Mouse (Mus musculus): ENCODE measurements at regions not wholly inside any gene's neighbourhood (a gene's known extent, or its start where the extent isn't known, plus 50 kb on each side); places are given as distances from the start of the nearest gene placed in this dataset.
"Not testable (repeated sequence)": the region's sequence is repeated elsewhere in the genome, so short reads cannot be mapped to it uniquely, and the experiment has no call there.

DNA sequence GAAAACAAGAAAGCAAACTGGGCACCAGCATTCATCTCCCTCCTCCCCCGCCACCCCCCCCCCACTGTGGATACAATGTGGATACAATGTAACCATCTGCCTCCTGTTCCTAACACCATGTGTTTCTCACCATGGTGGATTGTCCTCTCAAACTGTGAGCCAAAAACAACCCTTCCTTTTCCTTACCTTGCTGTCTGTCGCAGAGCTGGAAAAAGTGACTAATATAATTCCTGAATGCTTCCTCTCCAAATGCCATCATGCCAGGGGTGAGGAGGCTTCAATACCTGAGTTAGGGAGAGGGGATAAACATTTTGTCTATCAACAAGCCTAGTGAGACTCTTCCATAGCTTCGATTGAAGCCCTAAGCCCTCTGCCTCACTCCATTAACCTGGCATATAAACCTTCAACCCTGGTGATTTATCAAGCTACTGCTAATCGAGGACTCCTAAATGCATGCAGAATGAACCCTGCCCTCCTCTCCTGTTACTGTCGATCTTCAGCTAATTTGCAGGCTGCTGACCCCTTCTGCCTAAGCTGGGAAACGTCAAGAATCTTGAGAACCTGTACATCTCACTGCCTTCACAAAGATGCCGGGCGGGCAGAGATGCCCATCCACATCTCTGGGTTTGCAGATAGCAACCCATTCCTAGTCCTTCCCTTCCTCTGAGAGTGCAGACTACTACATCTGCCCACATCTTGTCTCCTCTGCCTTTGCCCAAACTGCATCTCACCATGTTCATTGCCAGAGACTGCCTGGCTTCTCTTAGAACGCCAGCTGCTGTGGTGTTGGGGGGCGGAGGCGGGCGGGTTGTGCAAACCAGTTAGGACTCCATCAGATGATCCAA is 184.3 kb upstream of the Rpl38 start:
- H3K27ac ChIP-seq (ENCODE audit: insufficient read depth, low read length), result peak overlapping the region; percentile 99
- no peaks in the 10 kb centered on the region for H3K27me3 ChIP-seq (ENCODE audit: control insufficient read depth, insufficient read depth, low read length)
- WGBS, result 24% methylated on average over 12 of the region's 12 CpGs
- peaks cover 84% of the 10 kb centered on the region for H3K4me1 ChIP-seq (ENCODE audit: control insufficient read depth, insufficient read depth, low read length)
- no peak overlapping the region for H3K4me3 ChIP-seq (replicated peaks; ENCODE audit: insufficient read depth, low read depth, low read length)
- peak; percentile 70 to 92 for DNase-seq
- TF ChIP-seq POLR2A (IDR thresholded peaks at IDR 0.05; ENCODE audit: borderline replicate concordance, insufficient read depth, low read length), result peak; percentile 20; the same call in 1 of the 2 replicates
- no peak for TF ChIP-seq CTCF (IDR thresholded peaks at IDR 0.05; ENCODE audit: borderline replicate concordance, insufficient read depth, low read depth, low read length)

GRCm38 (mm10) chr11:114483350-114483749 is 185.0 kb upstream of the Rpl38 start:
- not testable (repeated sequence) for H3K27me3 ChIP-seq (ENCODE audit: control insufficient read depth, insufficient read depth, low read length); H3K4me3 ChIP-seq (replicated peaks; ENCODE audit: insufficient read depth, low read depth, low read length)
- H3K27ac ChIP-seq (ENCODE audit: insufficient read depth, low read length), result peak overlapping the region; percentile 95
- DNase-seq, result peak; percentile 54 to 58
- H3K4me1 ChIP-seq (ENCODE audit: control insufficient read depth, insufficient read depth, low read length), result peaks cover 82% of the 10 kb centered on the region
- WGBS, result 30% methylated on average over 7 of the region's 7 CpGs

DNA sequence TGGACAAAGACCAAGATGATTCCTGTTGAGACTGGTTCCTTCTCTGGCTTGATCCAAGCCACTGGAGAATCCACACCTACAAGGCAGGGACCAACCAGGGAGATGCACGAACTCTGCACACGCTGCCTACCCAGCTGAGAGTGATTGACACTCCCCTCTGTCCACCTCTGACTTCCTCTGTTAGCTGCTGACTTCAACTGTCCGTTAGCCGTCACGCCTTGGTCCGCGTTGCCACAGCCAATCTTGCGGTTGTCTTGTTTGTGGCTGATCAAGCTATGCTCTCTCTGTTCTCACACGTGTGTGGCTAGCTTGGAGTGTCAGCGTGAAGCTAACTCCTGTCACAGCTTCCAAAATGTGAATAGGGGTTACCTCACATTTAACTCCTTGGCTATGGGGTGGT is 186.3 kb upstream of the Rpl38 start:
- Histone ChIP-seq H3K27me3 (ENCODE audit: control insufficient read depth, insufficient read depth, low read length) (no peaks in the 10 kb centered on the region), H3K27ac (ENCODE audit: insufficient read depth, low read length) (peak overlapping the region; percentile 65), H3K4me1 (ENCODE audit: control insufficient read depth, insufficient read depth, low read length) (peaks cover 69% of the 10 kb centered on the region), H3K4me3 (replicated peaks; ENCODE audit: insufficient read depth, low read depth, low read length) (no peak overlapping the region)
- TF ChIP-seq POLR2A (IDR thresholded peaks at IDR 0.05; ENCODE audit: borderline replicate concordance, insufficient read depth, low read length) (no peak), CTCF (IDR thresholded peaks at IDR 0.05; ENCODE audit: borderline replicate concordance, insufficient read depth, low read depth, low read length) (no peak)
- peak in 1 of 2 experiments; percentile 45 for DNase-seq
- 77% methylated on average over 10 of the region's 10 CpGs for WGBS

DNA sequence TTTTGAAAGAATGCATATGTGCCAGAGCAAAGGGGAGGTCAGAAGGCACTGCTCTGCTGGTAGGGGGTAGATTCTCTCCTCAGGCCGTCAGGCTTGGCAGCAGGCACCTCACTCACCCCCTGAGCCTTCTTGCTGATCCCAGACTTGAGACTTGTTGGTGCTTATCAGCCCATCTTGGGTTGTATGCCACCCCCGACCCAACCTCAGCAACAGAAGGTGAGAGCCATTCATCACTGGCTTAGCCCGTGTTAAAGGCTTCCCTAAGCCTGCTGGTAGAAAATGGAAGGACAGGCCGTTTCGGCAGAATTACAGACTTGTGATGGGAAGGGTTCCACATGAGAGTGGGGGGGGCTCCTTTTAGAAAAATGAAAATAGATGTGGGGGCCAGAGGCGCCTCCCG is 187.3 kb upstream of the Rpl38 start:
- WGBS, result 43% methylated on average over 7 of the region's 7 CpGs
- H3K4me3 ChIP-seq (replicated peaks; ENCODE audit: insufficient read depth, low read depth, low read length), result no peak overlapping the region
- H3K27me3 ChIP-seq (ENCODE audit: control insufficient read depth, insufficient read depth, low read length), result no peaks in the 10 kb centered on the region
- peaks cover 59% of the 10 kb centered on the region for H3K4me1 ChIP-seq (ENCODE audit: control insufficient read depth, insufficient read depth, low read length)
- TF ChIP-seq POLR2A (IDR thresholded peaks at IDR 0.05; ENCODE audit: borderline replicate concordance, insufficient read depth, low read length) (no peak), CTCF (IDR thresholded peaks at IDR 0.05; ENCODE audit: borderline replicate concordance, insufficient read depth, low read depth, low read length) (peak; percentile 4; the same call in 1 of the 2 replicates)
- peak in 1 of 2 experiments; percentile 49 for DNase-seq
- H3K27ac ChIP-seq (ENCODE audit: insufficient read depth, low read length), result peak overlapping the region; percentile 91

DNA sequence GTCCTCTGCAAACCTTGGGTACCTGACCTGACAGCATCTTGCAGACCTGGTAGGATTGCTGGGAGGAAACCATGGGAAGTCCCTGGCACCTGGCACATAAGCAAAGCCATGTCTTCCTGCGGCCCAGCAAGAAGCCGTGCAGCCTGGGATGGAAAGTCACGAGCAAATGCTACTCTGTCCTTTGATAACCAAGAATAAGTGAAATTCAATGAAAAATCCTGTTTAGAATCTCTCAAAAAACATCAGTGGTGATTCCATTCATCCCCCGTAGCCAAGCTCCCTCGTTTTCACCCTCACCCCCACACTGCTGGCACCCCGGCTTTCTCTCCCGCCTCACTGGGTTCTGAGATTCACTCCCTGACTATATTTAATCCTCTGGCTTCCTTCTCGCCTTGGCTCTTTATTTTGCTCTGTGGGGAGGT is 188.2 kb upstream of the Rpl38 start:
- no peak for TF ChIP-seq POLR2A (IDR thresholded peaks at IDR 0.05; ENCODE audit: borderline replicate concordance, insufficient read depth, low read length)
- no peak for TF ChIP-seq CTCF (IDR thresholded peaks at IDR 0.05; ENCODE audit: borderline replicate concordance, insufficient read depth, low read depth, low read length)
- peak; percentile 72 to 79 for DNase-seq
- H3K27me3 ChIP-seq (ENCODE audit: control insufficient read depth, insufficient read depth, low read length), result no peaks in the 10 kb centered on the region
- peaks cover 50% of the 10 kb centered on the region for H3K4me1 ChIP-seq (ENCODE audit: control insufficient read depth, insufficient read depth, low read length)
- no peak overlapping the region for H3K4me3 ChIP-seq (replicated peaks; ENCODE audit: insufficient read depth, low read depth, low read length)
- H3K27ac ChIP-seq (ENCODE audit: insufficient read depth, low read length), result peak overlapping the region; percentile 91
- WGBS, result 12% methylated on average over 8 of the region's 8 CpGs

DNA sequence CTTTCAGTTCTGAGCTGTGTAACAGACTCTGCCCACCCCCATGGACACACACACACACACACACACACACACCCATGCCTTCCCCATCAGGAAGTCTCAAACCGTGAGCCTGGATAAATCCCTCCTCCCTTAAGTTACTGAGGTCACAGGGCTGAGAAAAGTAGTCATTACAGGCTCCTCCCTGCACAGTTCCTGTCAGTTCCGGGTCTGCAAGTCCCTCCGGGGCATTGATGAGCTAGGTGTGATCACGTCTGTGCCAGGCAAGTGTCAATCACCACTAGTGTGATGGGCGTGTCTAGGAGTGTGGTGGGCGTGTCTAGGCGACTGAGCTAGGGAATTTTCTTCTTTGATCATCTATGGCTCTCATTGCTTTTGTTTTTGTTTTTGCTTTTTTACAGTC is 189.6 kb upstream of the Rpl38 start:
- H3K4me3 ChIP-seq (replicated peaks; ENCODE audit: insufficient read depth, low read depth, low read length), result no peak overlapping the region
- no peak for DNase-seq
- 37% methylated on average over 7 of the region's 7 CpGs for WGBS
- no peaks in the 10 kb centered on the region for H3K27me3 ChIP-seq (ENCODE audit: control insufficient read depth, insufficient read depth, low read length)
- peaks cover 38% of the 10 kb centered on the region for H3K4me1 ChIP-seq (ENCODE audit: control insufficient read depth, insufficient read depth, low read length)
- H3K27ac ChIP-seq (ENCODE audit: insufficient read depth, low read length), result peak overlapping the region; percentile 40; the same call in 1 of the 2 replicates
- no peak for TF ChIP-seq POLR2A (IDR thresholded peaks at IDR 0.05; ENCODE audit: borderline replicate concordance, insufficient read depth, low read length)
- TF ChIP-seq CTCF (IDR thresholded peaks at IDR 0.05; ENCODE audit: borderline replicate concordance, insufficient read depth, low read depth, low read length), result no peak

- Histone ChIP-seq H3K27me3 (ENCODE audit: control insufficient read depth, insufficient read depth, low read length) (no peaks in the 10 kb centered on the region), H3K27ac (ENCODE audit: insufficient read depth, low read length) (no peak overlapping the region), H3K4me1 (ENCODE audit: control insufficient read depth, insufficient read depth, low read length) (peaks cover 29% of the 10 kb centered on the region), H3K4me3 (replicated peaks; ENCODE audit: insufficient read depth, low read depth, low read length) (no peak overlapping the region)
- 76% methylated on average over 3 of the region's 3 CpGs for WGBS
- peak; percentile 59 to 64 for DNase-seq
- TF ChIP-seq POLR2A (IDR thresholded peaks at IDR 0.05; ENCODE audit: borderline replicate concordance, insufficient read depth, low read length) (no peak), CTCF (IDR thresholded peaks at IDR 0.05; ENCODE audit: borderline replicate concordance, insufficient read depth, low read depth, low read length) (peak; percentile 62; the same call in 1 of the 2 replicates)
These were observed 191.0 kb upstream of the Rpl38 start for GRCm38 (mm10) chr11:114477365-114477764.

Measured in cerebellum, adult 2 months (tissue).